Mouse (Mus musculus) yolk sac, embryonic 10.5 days (tissue): ENCODE data around the gene Vps33a.

Experiments
- DNase-seq: peaks from one replicate; pipeline ENCODE4 v3.0.0-alpha.2; 2017; ENCODE audit warnings: low spot score

Gene Vps33a

GRCm38 (mm10) chr5:123572357-123573186 is at the start of gene Vps33a:
Gene Vps33a, minus strand, starts transcription at chr5:123573038.
- peak; percentile 97 for DNase-seq

- DNase-seq, result no peak
These were observed 49.6 kb upstream of the Vps33a start for GRCm38 (mm10) chr5:123622421-123622820.

- no peak for DNase-seq
These were observed 45.7 kb upstream of the Vps33a start for GRCm38 (mm10) chr5:123618558-123618957.

- no peak for DNase-seq
These were observed 41.4 kb upstream of the Vps33a start for GRCm38 (mm10) chr5:123614246-123614645.

GRCm38 (mm10) chr5:123609843-123610242 is 37.0 kb upstream of the Vps33a start:
- peak; percentile 60 for DNase-seq

- no peak for DNase-seq
These were observed 36.6 kb upstream of the Vps33a start for GRCm38 (mm10) chr5:123609416-123609815.

GRCm38 (mm10) chr5:123607211-123607669 is 34.4 kb upstream of the Vps33a start:
- DNase-seq, result no peak

- DNase-seq, result no peak
These were observed 30.7 kb upstream of the Vps33a start for GRCm38 (mm10) chr5:123603496-123603895.

- no peak for DNase-seq
These were observed 29.3 kb upstream of the Vps33a start for GRCm38 (mm10) chr5:123602174-123602573.

- DNase-seq, result no peak
These were observed 26.5 kb upstream of the Vps33a start for GRCm38 (mm10) chr5:123599319-123599718.

- DNase-seq, result no peak
These were observed 20.9 kb upstream of the Vps33a start for GRCm38 (mm10) chr5:123593622-123594280.

GRCm38 (mm10) chr5:123580043-123580442 is 7.2 kb upstream of the Vps33a start:
- no peak for DNase-seq

- DNase-seq, result no peak
These were observed 3.9 kb upstream of the Vps33a start for GRCm38 (mm10) chr5:123576696-123577095.

GRCm38 (mm10) chr5:123573362-123573761 is 524 bp upstream of the Vps33a start:
- peak; percentile 24 for DNase-seq

- no peak for DNase-seq
These were observed 11.7 kb downstream of the Vps33a start for GRCm38 (mm10) chr5:123561128-123561527.

- no peak for DNase-seq
These were observed 13.2 kb downstream of the Vps33a start for GRCm38 (mm10) chr5:123559588-123559987.

- no peak for DNase-seq
These were observed 16.4 kb downstream of the Vps33a start for GRCm38 (mm10) chr5:123556451-123556850.

- no peak for DNase-seq
These were observed 17.1 kb downstream of the Vps33a start for GRCm38 (mm10) chr5:123555693-123556092.

GRCm38 (mm10) chr5:123533801-123534200 is 39.0 kb downstream of the Vps33a start:
- no peak for DNase-seq

- no peak for DNase-seq
These were observed 42.8 kb downstream of the Vps33a start for GRCm38 (mm10) chr5:123530056-123530455.

GRCm38 (mm10) chr5:123528641-123529040 is 44.2 kb downstream of the Vps33a start:
- no peak for DNase-seq

- no peak for DNase-seq
These were observed 46.8 kb downstream of the Vps33a start for GRCm38 (mm10) chr5:123525916-123526495.

GRCm38 (mm10) chr5:123525281-123525680 is 47.6 kb downstream of the Vps33a start, which contains the start of gene Gm49027:
Gene Gm49027, minus strand, starts transcription at chr5:123525488.
- DNase-seq, result no peak
